Mouse (Mus musculus): ENCODE measurements at regions not wholly inside any gene's neighbourhood (a gene's known extent, or its start where the extent isn't known, plus 50 kb on each side); places are given as distances from the start of the nearest gene placed in this dataset.

DNA sequence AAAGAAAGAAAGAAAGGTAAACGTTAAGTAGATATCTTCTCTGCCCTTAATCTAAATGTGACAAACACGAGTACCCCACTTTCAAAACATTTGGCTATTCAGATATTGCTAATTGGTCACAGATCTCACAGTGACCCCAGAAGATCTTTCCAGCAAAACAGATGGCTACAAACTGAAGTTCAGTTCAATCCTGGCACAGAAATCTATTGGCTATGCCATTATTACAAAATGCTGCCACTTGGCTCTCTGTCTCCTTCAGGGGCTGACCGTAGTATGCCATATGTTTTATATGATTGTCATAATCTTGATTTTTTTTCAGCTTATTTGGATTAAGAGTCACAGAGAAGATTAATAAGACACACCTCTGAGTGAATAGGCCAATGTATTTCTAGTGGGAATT, 873.2 kb downstream of the Slc22a22 start:
- no peak for DNase-seq (ENCODE audit: low spot score)

GRCm38 (mm10) chr15:56592656-56593055, 884.8 kb downstream of the Slc22a22 start:
- no peak for DNase-seq (ENCODE audit: low spot score)

GRCm38 (mm10) chr15:56580745-56581515, 896.5 kb downstream of the Slc22a22 start:
- no peak for DNase-seq (ENCODE audit: low spot score)

- no peak for DNase-seq (ENCODE audit: low spot score)
Measured at GRCm38 (mm10) chr15:56563192-56563591, 914.2 kb downstream of the Slc22a22 start.

DNA sequence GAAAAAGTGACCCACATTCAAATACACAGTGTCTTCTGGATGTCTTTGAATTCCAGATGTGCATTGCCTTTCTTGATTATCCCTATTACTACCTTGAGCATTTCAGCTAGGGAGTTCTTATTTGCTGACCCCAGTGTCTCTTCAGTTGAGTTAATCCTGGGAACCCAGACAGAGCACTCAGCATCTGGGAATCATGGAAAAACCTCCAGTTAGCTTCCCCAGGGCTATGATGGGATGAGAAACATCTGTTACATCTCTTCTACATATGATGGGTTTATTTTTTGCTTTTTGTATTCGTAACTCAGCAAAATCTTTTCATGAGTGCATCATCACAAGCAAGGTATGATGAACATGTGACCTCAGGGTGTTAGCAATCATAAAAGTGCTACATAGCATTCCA, 914.6 kb downstream of the Slc22a22 start:
- no peak for DNase-seq (ENCODE audit: low spot score)

DNA sequence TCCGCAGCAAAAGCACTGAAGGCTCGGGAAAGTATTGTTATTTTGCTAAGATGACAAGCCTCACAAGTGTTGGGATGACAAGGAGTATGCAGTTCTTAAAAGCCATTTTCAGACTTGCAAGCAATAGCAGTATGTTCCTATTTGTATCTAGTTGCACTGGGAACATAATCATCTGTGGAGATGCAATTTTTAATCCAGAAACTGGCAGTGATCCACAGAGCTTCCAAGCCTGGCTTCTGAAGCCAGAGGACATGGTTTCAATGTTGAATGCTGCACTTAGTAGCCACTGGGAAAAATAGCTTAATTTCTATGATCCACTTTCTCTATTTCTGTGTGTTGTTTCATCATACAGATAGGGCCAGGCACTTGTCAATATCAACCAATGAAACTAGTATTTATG, 915.3 kb downstream of the Slc22a22 start:
- DNase-seq (ENCODE audit: low spot score) = no peak

- no peak for DNase-seq (ENCODE audit: low spot score)
Measured at GRCm38 (mm10) chr15:56554386-56554785, 923.0 kb downstream of the Slc22a22 start.

DNA sequence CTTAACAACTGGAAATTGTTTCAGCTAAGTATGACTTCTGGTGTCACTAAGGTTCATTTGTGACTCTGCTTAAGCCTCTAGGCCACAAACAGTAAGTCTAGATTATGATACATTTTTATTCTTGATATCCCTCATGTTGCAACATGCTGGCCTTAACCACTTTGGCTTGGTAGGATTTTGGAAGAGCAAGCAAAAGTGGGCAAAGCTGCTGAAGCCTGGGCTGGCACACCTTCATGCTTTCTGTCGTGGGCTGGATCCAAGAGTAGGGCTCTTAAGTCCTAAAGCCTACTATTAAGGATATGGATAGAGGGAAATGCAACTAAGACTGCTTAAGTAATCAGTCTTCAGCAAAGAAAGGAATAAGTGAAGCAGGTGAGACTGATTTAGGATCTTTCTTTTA, 923.6 kb downstream of the Slc22a22 start:
- no peak for DNase-seq (ENCODE audit: low spot score)

GRCm38 (mm10) chr15:56531529-56531928, 945.9 kb downstream of the Slc22a22 start:
- no peak for DNase-seq (ENCODE audit: low spot score)

DNA sequence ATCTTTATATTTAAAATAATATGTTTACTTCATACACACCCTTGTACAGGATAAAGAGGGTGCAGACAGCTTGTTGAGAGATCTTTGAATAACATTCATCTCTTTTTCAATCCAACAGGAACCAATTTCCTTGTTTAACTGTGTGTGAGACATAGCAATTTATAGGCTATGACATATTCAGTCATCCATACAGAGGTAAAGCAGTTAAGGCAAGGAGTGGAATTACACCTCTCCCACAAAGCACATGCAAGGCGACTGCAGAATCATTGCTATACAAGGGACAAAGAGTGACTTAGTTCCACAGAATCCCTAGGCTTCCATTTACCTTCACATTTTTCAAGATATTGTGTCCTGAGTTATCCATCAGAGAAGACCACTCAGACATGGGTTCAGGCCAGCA, 959.0 kb downstream of the Slc22a22 start:
- DNase-seq (ENCODE audit: low spot score) = no peak

DNA sequence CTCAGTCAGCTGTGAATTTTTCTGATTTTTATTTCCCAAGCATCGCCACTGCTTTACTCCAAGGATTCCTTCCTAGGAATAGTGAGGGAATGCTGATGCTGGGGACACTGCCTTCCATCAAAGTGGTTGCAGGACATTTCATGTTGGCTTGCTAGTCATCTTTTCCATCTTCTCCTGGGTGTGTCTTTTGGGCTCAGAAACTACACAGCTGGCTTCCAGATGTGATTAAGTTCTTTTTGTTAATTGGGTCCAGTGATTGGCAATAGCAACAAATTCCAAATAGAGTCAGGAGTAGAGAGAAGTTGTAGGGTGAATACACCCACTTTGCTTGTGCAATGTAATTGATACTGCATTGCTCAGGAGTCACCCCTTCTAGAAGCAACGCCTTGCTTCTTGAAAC, 961.3 kb downstream of the Slc22a22 start:
- DNase-seq (ENCODE audit: low spot score) = no peak

DNA sequence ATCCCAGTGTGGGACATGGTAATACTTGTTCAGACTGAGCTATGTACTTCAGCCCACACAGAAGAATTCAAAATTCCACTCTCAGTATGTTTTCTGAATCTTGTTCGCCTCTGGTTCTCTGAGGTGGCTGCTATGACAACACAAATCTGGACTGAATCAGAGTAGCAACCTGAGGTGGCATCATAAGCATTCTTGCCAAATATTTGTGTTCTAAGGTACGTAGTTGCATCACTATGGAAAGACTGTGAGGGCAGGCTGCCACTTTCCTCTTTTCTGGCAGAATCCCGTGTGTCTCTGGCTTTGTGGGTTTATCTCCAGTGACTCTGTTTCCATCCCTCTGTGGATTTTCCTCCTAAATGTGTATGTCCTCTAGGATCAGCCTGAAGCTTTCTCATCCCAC, 978.7 kb downstream of the Slc22a22 start:
- DNase-seq (ENCODE audit: low spot score) = no peak

- DNase-seq (ENCODE audit: low spot score) = no peak
Measured at GRCm38 (mm10) chr15:56497757-56498156, 979.7 kb downstream of the Slc22a22 start.

- DNase-seq (ENCODE audit: low spot score) = no peak
Measured at GRCm38 (mm10) chr15:56496355-56496754, 981.1 kb downstream of the Slc22a22 start.

DNA sequence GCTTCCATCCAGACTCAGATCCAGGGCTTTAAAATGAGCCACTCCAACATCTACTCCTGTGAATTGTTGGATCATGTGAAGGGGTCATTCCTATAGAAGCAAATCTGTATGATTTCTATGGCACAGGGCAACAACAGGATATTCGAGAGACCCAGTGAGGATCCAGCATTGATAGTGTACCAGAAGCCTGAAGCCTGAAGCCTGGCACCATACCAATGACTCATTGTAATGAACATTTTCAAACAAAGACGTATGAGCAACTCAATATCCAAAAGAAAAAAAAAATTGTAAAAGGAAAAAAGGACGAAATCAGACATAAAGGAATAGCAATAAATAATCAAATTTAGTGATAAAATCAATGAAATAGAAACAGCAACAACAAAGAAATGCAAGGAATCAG, 991.5 kb downstream of the Slc22a22 start:
- DNase-seq (ENCODE audit: low spot score) = no peak

DNA sequence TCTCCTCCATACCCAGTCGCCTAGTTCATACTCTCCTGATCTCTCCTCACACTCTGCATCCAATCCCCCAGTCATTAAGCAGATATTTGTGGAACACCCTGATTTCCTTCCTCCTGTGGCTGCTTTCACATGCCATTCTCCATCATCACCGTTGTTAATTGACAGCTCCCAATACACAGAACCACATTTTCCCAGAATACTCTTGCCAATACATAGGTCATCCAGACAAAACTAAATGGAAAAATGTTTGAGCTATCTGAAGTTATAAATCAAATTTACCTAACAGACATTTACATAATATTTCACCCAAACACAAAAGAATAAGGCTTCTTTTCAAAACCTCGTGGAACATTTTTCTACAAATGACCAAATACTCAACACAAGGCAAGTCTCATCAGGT, 992.7 kb downstream of the Slc22a22 start:
- no peak for DNase-seq (ENCODE audit: low spot score)

GRCm38 (mm10) chr15:56479682-56480081, 997.7 kb downstream of the Slc22a22 start:
- no peak for DNase-seq (ENCODE audit: low spot score)

GRCm38 (mm10) chr15:56479015-56479414, 998.4 kb downstream of the Slc22a22 start:
- no peak for DNase-seq (ENCODE audit: low spot score)

GRCm38 (mm10) chr15:56473679-56474078, 1003.7 kb downstream of the Slc22a22 start:
- DNase-seq (ENCODE audit: low spot score) = no peak

DNA sequence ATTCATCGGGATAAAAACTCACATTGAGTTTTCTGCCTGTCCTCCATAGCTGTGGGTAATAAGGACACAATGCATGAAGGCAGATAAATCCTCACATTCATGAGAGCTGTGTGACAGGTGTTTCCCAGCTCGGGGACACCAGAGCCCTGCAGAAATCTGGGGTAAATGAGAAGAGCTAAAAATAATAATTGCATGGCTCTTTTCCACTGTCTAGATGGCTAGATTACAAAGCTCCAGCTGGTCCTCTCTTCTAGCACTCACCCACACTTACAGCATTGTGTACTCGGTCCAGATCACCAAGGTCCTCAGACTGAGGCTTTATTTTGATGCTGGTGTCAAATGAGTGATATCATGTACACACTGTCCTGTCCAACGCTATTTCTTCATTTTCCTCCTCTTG, 1025.5 kb downstream of the Slc22a22 start:
- DNase-seq (ENCODE audit: low spot score) = no peak

- DNase-seq (ENCODE audit: low spot score) = no peak
Measured at GRCm38 (mm10) chr15:56448015-56448645, 1029.3 kb downstream of the Slc22a22 start.

DNA sequence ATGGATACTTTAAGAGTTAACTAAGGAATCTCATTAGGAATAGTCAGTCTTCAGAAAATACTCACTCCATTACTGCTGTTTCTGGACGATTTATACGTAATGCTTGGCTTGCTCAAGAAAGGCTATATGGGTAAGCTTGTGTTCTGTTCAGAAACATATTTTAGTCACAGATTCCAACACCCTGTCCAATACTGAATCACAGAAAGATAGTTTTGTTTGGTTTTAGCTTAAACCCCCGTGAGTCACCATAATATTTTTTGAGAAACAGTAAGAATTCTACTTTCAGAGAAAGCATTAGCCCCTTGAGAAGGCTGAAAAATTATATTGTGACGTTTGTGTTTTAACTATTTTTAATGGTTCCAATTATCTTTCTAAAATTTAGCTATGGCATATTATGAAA, 1037.3 kb downstream of the Slc22a22 start:
- no peak for DNase-seq (ENCODE audit: low spot score)

DNA sequence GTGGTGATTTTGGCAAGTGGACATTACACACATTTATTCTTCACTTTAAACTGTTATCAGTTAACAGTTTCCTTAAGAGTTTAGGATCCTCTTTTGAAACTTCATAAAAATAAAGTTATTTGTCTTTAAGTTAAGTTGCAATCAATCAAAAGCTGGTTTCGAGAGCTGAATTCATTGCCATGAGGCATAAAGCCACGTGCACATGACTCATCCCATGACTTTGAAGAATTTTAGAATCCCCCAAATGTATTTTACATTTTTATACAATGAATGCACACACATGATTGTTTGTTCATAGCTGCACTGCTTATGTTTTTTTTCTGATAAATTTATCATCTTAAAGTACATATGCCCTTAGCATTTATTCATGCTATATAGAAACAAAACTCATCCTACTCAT, 1039.1 kb downstream of the Slc22a22 start:
- DNase-seq (ENCODE audit: low spot score) = no peak

Measured in thymus, postnatal 0 days (tissue).